Mouse (Mus musculus): Measurements from ENCODE around the gene Agbl2.

GRCm38 (mm10) chr2:90871180-90871961, 88.8 kb downstream of the Agbl2 start:
- TF ChIP-seq CTCF (IDR thresholded peaks at IDR 0.05; ENCODE audit: low read depth, low read length), result no peak
- no peak for TF ChIP-seq POLR2A (IDR thresholded peaks at IDR 0.05; ENCODE audit: extremely low read depth, insufficient read depth, low read length)
